Mouse (Mus musculus): Measurements from ENCODE around the gene Aspm. TPM values are rescaled to one million over a fixed set of nuclear protein-coding genes. Genes with fewer than 3 reads are reported as not detected.
A peak's percentile ranks its signal among the peaks of the same experiment; 100 is the strongest.
"Not testable (repeated sequence)": the region's sequence is repeated elsewhere in the genome, so short reads cannot be mapped to it uniquely, and the experiment has no call there.

Gene Aspm
- 9.8 and 10.1 TPM in 2 replicates for polyA plus RNA-seq (2015; fragmentation: Nextera tagmentation; extraction: Ambion mirVana)

DNA sequence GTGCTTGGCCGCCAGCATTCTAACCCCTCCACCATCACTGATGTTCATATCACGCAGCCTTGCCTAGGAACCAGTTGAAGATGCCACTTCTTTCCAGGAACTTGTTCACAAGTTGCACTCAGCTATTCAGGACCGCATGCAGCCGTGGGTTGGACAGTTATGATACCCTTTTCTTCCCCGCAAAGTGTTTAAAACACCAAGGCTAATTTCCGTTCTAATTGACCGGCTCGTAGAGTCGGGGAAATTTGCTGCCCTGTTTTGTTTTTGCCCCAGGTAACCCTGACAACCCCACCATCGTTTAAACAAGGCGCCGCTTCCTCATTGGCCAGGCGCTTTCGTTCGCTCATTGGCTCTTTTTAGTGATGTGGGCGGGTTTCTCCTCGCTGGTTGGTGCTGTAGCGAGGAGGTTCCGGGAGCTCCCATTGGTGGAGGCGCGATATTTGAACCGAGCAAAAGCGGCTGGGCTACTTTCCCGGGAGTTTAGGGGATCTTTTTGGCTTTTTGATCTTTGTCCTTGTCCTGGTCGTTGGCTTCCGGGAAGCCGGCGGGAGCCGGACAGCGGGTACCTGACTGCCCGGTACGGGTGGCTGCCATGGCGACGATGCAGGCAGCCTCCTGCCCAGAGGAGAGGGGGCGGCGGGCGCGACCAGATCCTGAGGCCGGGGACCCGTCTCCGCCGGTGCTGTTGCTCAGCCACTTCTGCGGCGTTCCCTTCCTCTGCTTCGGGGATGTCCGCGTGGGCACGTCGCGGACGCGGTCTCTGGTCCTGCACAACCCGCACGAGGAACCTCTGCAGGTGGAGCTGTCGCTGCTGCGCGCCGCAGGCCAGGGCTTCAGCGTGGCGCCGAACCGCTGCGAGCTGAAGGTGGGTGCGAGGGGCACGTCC, at the start of gene Aspm:
Gene Aspm, plus strand, starts transcription at position 433 of the 886 bp plus-strand sequence.
- H3K4me3 ChIP-seq = peak within 1 kb of the TSS; percentile 85
- H3K9me3 ChIP-seq = no peaks in the 10 kb centered on the region
- WGBS = under 1% methylated on average over 60 of the region's 65 CpGs
- peak within 1 kb of the TSS; percentile 94 for H3K4me2 ChIP-seq
- ATAC-seq (ENCODE audit: extremely low read depth, insufficient number of reproducible peaks, low FRiP score, low TSS enrichment) = peak; percentile 95
- peak within 1 kb of the TSS; percentile 81 for H3K9ac ChIP-seq
- H3K27ac ChIP-seq (replicated peaks) = peak within 1 kb of the TSS; percentile 53
- peaks cover 23% of the 10 kb centered on the region for H3K4me1 ChIP-seq
- no peaks in the 10 kb centered on the region for H3K27me3 ChIP-seq (replicated peaks)
- peaks cover 26% of the 10 kb centered on the region for H3K36me3 ChIP-seq

DNA sequence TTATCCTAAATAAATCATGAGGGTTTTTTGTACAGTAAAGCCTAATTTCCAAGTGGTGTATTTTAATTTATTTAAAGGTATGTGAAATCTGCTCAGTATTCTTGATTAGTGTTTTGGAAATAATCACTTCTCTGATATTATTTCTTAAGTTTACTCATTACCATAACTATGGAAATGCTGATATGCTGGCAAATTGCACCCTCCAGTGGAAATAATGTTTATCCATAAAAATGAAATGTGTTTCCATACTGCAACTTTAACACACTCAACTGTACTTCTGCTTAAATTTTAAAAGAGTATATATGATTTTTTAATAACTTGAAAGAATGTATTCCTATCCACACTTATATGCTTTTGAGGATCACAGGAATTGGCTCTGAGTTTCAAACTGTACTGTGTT, 48.8 kb upstream of the Aspm start:
- Histone ChIP-seq H3K4me1 (no peaks in the 10 kb centered on the region), H3K4me2 (no peak overlapping the region), H3K9ac (no peak overlapping the region), H3K36me3 (no peaks in the 10 kb centered on the region), H3K4me3 (no peak overlapping the region), H3K27me3 (replicated peaks) (no peaks in the 10 kb centered on the region), H3K9me3 (peaks cover 4% of the 10 kb centered on the region; the same call in 1 of the 2 replicates), H3K27ac (replicated peaks) (no peak overlapping the region)
- ATAC-seq (ENCODE audit: extremely low read depth, insufficient number of reproducible peaks, low FRiP score, low TSS enrichment) = no peak

DNA sequence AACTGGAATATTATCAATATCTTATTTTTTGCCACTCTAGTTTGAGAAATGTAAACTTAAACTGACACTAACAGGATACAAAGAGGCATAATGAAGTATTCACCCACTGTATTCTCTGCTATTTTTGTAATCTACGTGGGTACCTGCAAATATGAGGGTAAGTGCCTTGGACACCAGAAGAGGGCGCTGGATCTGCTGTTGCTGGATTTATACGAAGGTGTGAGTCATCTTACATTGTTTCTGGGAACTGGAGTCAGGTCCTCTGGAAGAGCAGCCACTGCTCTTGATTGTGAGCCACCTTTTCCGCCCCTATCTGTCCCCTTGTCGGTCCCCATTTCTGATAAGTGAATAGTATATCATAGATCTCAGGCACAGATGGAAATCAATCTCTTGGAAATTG, 46.9 kb upstream of the Aspm start:
- no peaks in the 10 kb centered on the region for H3K4me1 ChIP-seq

DNA sequence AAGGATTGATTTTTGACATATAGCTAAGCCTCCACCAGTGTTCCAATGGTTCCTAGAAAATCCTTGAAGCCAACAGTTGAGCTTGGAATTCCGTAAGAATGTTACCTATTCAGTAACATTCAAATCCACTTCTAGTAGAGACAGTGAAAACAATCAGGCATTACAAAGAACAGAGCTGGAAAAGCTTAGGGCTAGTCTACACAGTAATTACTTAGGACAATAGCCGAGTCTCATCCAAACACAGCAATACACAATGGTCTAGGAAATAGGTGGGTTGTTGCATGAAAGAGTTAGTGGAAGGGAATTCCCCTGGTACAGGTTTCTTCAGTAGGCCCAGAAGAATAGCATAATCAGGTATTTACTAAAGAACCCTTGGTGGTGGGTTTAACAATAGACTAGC, 42.2 kb upstream of the Aspm start:
- H3K9me3 ChIP-seq; H3K4me1 ChIP-seq; H3K27ac ChIP-seq (replicated peaks); H3K4me3 ChIP-seq; H3K9ac ChIP-seq; H3K27me3 ChIP-seq (replicated peaks); H3K36me3 ChIP-seq; H3K4me2 ChIP-seq; ATAC-seq (ENCODE audit: extremely low read depth, insufficient number of reproducible peaks, low FRiP score, low TSS enrichment): not testable (repeated sequence)
- WGBS = 81% methylated on average over 2 of the region's 2 CpGs

More for the DNA sequence above, 46.9 kb upstream of the Aspm start:
- H3K9ac ChIP-seq = no peak overlapping the region
- no peaks in the 10 kb centered on the region for H3K27me3 ChIP-seq (replicated peaks)
- no peak for ATAC-seq (ENCODE audit: extremely low read depth, insufficient number of reproducible peaks, low FRiP score, low TSS enrichment)
- H3K9me3 ChIP-seq = peaks cover 4% of the 10 kb centered on the region; the same call in 1 of the 2 replicates
- WGBS = 50% methylated on average over 5 of the region's 5 CpGs
- no peak overlapping the region for H3K4me3 ChIP-seq
- H3K27ac ChIP-seq (replicated peaks) = no peak overlapping the region
- no peaks in the 10 kb centered on the region for H3K36me3 ChIP-seq
- no peak overlapping the region for H3K4me2 ChIP-seq

DNA sequence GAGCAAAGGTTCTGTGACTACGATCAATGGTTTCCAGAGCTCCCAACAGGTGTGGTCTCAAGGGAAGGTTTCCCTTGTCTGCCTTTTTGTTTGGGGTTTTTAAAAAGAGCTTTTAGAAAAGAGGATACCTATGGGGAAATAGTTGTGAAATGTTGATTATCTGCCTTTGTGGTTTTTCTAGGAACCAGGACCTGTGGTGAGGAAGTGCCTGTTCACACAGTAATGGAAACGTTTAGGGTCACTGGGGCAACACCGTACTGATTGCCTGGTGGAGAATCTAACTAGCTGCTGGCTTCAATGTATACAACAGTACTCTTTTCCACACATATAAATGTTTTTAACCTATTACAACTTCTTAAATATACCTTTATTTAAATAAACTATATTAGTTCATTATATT, 41.1 kb upstream of the Aspm start:
- Histone ChIP-seq H3K27ac (replicated peaks) (no peak overlapping the region), H3K4me3 (no peak overlapping the region), H3K27me3 (replicated peaks) (no peaks in the 10 kb centered on the region), H3K4me1 (no peaks in the 10 kb centered on the region), H3K36me3 (no peaks in the 10 kb centered on the region), H3K4me2 (no peak overlapping the region), H3K9ac (no peak overlapping the region), H3K9me3 (peaks cover 4% of the 10 kb centered on the region; the same call in 1 of the 2 replicates)
- WGBS = 78% methylated on average over 3 of the region's 3 CpGs
- no peak for ATAC-seq (ENCODE audit: extremely low read depth, insufficient number of reproducible peaks, low FRiP score, low TSS enrichment)

DNA sequence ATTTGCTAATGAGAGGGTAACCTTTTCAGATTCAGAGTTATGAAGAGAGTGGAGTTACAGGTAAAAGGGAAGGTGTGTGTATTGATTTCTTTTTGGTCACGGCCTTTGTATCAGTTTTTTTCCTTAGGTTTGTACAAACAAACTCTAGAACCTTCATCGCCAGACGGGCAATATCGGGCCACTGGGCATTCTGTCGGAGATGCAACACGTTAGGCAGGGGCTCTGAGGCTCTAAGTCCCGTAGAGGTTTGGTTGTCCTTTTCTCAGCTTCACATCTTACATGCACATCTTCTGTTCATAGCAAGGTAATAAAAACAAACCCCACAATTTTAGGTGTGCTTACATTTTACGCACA, 33.1 kb upstream of the Aspm start:
- Histone ChIP-seq H3K4me3 (peak overlapping the region; percentile 92), H3K27ac (replicated peaks) (peak overlapping the region; percentile 93), H3K9ac (peak overlapping the region; percentile 98), H3K4me1 (peaks cover 37% of the 10 kb centered on the region), H3K9me3 (no peaks in the 10 kb centered on the region), H3K27me3 (replicated peaks) (no peaks in the 10 kb centered on the region), H3K36me3 (peaks cover 6% of the 10 kb centered on the region; the same call in 1 of the 2 replicates), H3K4me2 (peak overlapping the region; percentile 88)
- 3% methylated on average over 8 of the region's 8 CpGs for WGBS
- no peak for ATAC-seq (ENCODE audit: extremely low read depth, insufficient number of reproducible peaks, low FRiP score, low TSS enrichment)

DNA sequence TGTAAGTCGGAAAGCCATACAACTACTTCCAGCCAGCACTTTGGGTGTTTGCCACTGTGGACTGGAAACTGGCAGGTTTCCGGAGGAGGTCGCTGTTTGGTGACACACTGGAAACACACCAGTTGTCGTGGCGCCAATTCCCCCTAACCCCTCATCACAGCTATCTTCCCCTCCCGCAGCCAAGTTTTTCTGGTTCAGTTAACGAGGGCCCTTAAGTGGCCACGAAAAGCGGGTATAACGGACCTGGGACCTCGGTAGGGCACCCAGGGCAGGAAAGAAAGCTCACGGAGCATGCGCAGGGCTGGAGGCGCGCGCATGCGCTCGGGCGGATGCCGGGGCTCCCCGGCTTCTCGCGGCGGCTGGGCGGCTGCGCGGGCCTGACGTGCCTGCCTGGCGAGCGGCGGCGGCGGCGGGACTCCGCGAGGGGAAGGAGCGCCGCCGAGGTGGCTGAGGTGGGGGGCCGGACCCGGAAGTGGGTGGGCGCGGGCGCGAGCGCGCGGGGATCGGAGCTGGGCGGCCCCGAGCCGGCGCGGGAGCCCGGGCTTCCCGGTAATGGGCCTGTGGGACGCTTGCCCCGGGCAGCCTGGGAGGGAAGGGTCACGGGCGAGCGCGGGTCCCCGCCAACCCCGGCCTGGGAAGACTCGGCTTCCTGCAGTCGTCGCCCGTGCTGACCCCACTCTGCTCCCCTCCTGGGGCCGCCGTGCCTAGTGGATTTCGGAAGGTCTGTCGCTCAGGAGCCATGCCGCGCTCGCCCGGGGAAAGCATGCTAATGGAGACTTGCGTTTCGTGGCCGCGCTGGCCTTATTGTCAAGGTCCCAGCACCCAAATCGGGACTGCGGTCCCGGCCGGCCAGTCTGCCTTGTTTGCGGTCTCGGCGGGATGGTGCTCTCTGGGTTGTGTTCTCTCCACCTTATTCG, 32.4 kb upstream of the Aspm start, which contains the start of gene Zbtb41:
Gene Zbtb41, plus strand, starts transcription at position 414 of the 917 bp plus-strand sequence.
- Histone ChIP-seq H3K4me2 (peak within 1 kb of the TSS; percentile 88), H3K27me3 (replicated peaks) (no peaks in the 10 kb centered on the region), H3K4me3 (peak within 1 kb of the TSS; percentile 92), H3K27ac (replicated peaks) (peak within 1 kb of the TSS; percentile 93), H3K9ac (peak within 1 kb of the TSS; percentile 98), H3K4me1 (peaks cover 41% of the 10 kb centered on the region), H3K36me3 (peaks cover 9% of the 10 kb centered on the region; the same call in 1 of the 2 replicates), H3K9me3 (no peaks in the 10 kb centered on the region)
- ATAC-seq (ENCODE audit: extremely low read depth, insufficient number of reproducible peaks, low FRiP score, low TSS enrichment) = peak; percentile 87
- under 1% methylated on average over 82 of the region's 88 CpGs for WGBS

DNA sequence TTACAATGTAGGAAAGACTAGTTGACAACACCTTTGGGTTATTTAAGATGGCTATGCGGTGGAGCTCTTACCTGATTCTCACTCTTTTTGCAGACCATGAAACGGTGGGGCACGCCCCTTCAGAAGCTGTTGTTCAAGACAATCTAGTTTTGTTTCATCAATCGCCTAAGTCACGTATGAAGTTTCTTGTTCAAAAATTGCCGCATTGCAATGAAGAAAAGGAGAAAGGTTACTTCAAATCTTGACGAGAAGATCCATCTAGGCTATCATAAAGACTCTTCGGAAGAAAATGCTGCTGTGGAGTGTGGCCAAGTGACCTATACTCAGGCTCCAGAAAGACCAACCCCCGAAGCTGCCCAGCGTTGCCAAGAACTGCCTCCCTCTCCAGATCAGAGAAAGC, 31.6 kb upstream of the Aspm start:
- WGBS = 17% methylated on average over 10 of the region's 10 CpGs
- no peaks in the 10 kb centered on the region for H3K9me3 ChIP-seq
- ATAC-seq (ENCODE audit: extremely low read depth, insufficient number of reproducible peaks, low FRiP score, low TSS enrichment) = no peak

DNA sequence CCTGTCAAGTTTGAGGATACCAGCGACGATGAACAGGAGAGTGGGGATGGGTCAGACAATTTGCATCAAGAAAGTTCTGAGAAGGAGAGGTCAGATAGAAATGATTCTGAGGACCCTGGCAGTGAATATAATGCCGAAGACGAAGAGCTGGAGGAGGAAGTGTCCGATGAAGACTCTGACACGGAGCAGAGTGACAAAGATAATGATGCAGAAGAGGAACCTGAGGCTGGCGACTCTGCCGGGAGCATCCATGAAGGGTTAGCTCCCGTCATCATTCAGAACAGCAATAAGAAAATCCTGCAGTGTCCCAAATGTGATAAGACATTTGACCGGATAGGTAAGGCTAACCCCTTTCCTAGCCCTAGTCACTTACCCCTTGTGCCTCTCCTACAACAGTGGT, 30.6 kb upstream of the Aspm start:
- no peak for ATAC-seq (ENCODE audit: extremely low read depth, insufficient number of reproducible peaks, low FRiP score, low TSS enrichment)
- peaks cover 42% of the 10 kb centered on the region for H3K4me1 ChIP-seq
- peak overlapping the region; percentile 88 for H3K4me2 ChIP-seq
- H3K27me3 ChIP-seq (replicated peaks) = no peaks in the 10 kb centered on the region
- peaks cover 11% of the 10 kb centered on the region for H3K36me3 ChIP-seq
- no peak overlapping the region for H3K27ac ChIP-seq (replicated peaks)
- peak overlapping the region; percentile 92 for H3K4me3 ChIP-seq
- 20% methylated on average over 10 of the region's 10 CpGs for WGBS
- H3K9me3 ChIP-seq = no peaks in the 10 kb centered on the region
- H3K9ac ChIP-seq = peak overlapping the region; percentile 98

More for the DNA sequence above, 31.6 kb upstream of the Aspm start:
- Histone ChIP-seq H3K36me3 (peaks cover 9% of the 10 kb centered on the region; the same call in 1 of the 2 replicates), H3K4me1 (peaks cover 42% of the 10 kb centered on the region), H3K9ac (peak overlapping the region; percentile 98), H3K27me3 (replicated peaks) (no peaks in the 10 kb centered on the region), H3K4me3 (peak overlapping the region; percentile 92), H3K27ac (replicated peaks) (peak overlapping the region; percentile 93), H3K4me2 (peak overlapping the region; percentile 88)

DNA sequence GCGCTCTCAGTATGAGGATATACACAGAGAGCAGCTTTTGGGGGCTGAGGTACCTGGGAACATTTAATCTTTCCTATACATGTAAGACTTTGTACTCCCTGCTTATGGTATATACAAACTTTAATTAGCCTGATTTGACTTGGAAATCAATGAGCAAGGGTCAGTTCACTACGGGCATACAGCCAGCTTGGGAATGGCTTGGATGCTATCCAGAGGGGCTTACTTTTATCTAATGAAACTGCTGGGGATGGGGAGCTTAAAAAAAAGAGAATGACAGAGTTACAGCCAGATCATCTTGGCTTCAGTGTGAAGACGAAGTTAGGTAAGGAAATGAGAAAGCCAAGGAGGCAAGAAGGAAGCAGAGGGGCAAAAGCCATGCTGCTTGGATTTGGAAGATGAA, 29.6 kb upstream of the Aspm start:
- H3K9ac ChIP-seq = peak overlapping the region; percentile 67
- peaks cover 42% of the 10 kb centered on the region for H3K4me1 ChIP-seq
- peak overlapping the region; percentile 47 for H3K4me3 ChIP-seq
- H3K36me3 ChIP-seq = peaks cover 21% of the 10 kb centered on the region
- ATAC-seq (ENCODE audit: extremely low read depth, insufficient number of reproducible peaks, low FRiP score, low TSS enrichment) = no peak
- no peaks in the 10 kb centered on the region for H3K9me3 ChIP-seq
- H3K27me3 ChIP-seq (replicated peaks) = no peaks in the 10 kb centered on the region
- H3K27ac ChIP-seq (replicated peaks) = peak overlapping the region; percentile 32
- peak overlapping the region; percentile 88 for H3K4me2 ChIP-seq
- 28% methylated on average over 3 of the region's 3 CpGs for WGBS

DNA sequence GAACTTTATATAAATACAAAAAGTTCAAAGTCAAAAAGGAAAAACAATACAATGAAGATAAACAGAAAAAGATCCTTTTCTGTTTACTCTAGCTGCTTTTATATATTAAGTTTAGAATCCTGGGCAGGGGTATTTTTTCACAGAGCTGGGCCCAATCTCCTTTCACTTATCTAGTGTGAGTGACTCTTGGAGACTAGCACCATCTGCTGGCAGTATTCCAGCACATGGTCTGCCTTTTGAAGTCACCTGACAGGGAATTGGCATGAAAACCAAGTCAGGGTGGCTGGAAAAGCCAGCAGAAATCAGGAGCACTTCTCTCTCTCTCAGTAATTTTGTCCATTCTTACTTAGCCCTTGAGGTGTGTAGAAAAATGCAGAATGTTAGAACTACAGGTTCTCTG, 16.2 kb upstream of the Aspm start:
- Histone ChIP-seq H3K27ac (replicated peaks) (no peak overlapping the region), H3K4me3 (no peak overlapping the region), H3K36me3 (peaks cover 64% of the 10 kb centered on the region), H3K4me2 (no peak overlapping the region), H3K9me3 (no peaks in the 10 kb centered on the region), H3K4me1 (peaks cover 7% of the 10 kb centered on the region), H3K9ac (no peak overlapping the region), H3K27me3 (replicated peaks) (no peaks in the 10 kb centered on the region)
- ATAC-seq (ENCODE audit: extremely low read depth, insufficient number of reproducible peaks, low FRiP score, low TSS enrichment) = no peak
